Mouse (Mus musculus): ENCODE measurements at regions not wholly inside any gene's neighbourhood (a gene's known extent, or its start where the extent isn't known, plus 50 kb on each side); places are given as distances from the start of the nearest gene placed in this dataset.

DNA sequence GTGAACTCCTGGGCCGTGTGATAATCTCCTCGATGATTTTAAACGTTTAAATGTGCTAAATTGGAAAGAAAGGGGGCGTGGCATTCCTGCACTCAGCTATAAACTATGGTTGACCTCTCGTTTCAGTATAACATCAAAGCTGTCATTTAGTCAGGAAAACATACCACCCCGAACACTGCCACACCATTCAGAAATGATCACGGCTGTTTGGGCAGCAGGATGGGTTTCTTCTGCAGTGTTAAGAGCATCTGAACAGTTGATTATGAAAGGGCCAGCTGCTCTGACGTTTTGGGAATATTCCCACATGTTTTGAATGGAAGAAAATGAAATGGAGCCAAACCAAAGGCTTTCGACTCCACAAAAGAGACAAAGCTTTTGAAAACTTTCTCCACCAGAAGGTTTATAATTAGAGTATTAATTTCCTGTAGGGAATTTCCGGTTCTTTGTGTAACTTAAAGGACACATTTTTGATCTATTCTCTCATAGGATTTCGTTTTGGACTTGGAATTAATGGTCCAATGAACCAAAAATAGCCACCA, 85.5 kb upstream of the Arhgap24 start:
- no peaks in the 10 kb centered on the region for H3K4me1 ChIP-seq (replicated peaks)
- ATAC-seq (ENCODE audit: low FRiP score), result no peak
- no peak overlapping the region for H3K4me3 ChIP-seq
- no peaks in the 10 kb centered on the region for H3K9me3 ChIP-seq
- H3K36me3 ChIP-seq, result no peaks in the 10 kb centered on the region
- H3K9ac ChIP-seq, result no peak overlapping the region
- H3K27ac ChIP-seq, result no peak overlapping the region
- no peaks in the 10 kb centered on the region for H3K27me3 ChIP-seq
- WGBS, result 74% methylated on average over 11 of the region's 11 CpGs
- no peak overlapping the region for H3K4me2 ChIP-seq

DNA sequence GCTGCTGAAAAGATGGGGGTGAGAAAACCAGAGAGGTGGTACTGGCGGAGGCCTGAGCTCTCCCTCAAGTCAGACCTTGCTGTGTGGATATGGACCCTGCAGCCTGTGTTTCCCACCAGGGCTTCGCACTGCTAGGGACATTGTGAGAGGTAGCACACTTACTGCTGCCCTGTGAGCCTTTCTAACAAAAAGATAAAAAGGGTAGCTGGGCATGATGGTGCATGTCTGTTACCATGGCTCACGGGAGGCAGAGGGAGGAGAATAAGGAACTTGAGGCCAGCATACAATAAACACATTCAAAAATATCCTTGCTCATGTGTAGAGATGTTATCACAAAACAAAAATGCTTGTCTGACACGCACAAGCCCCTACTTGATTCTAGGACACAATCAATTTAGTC, 82.2 kb upstream of the Arhgap24 start:
- no peak for ATAC-seq (ENCODE audit: low FRiP score)
- H3K4me2 ChIP-seq, result no peak overlapping the region
- H3K4me3 ChIP-seq, result no peak overlapping the region
- H3K36me3 ChIP-seq, result no peaks in the 10 kb centered on the region
- H3K27me3 ChIP-seq, result no peaks in the 10 kb centered on the region
- 81% methylated on average over 4 of the region's 4 CpGs for WGBS
- H3K9me3 ChIP-seq, result no peaks in the 10 kb centered on the region
- no peak overlapping the region for H3K9ac ChIP-seq
- H3K27ac ChIP-seq, result no peak overlapping the region
- H3K4me1 ChIP-seq (replicated peaks), result no peaks in the 10 kb centered on the region

DNA sequence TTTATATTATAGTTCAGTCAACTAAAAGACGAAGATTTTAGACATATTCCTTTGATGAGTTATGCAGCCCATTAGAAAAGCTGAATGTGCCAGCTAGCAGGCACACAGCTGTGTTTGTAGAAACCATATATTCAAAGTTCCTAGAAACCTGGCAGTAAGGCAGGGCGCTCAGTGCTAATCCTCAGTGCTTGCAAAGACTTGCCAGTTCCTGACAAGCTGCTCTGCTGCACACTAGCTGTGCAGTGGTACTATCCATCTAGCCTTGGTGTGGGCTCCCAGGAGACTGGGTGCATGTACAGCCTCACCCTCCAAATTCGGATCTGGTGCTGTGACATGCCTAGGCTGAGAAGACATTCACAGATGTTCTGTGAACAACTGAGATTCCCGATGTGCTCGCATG, 63.5 kb upstream of the Arhgap24 start:
- no peak for ATAC-seq (ENCODE audit: low FRiP score)
- H3K4me1 ChIP-seq (replicated peaks), result no peaks in the 10 kb centered on the region
- no peaks in the 10 kb centered on the region for H3K27me3 ChIP-seq
- WGBS, result 82% methylated on average over 5 of the region's 5 CpGs
- no peak overlapping the region for H3K4me3 ChIP-seq
- no peak overlapping the region for H3K9ac ChIP-seq
- no peak overlapping the region for H3K27ac ChIP-seq
- H3K36me3 ChIP-seq, result no peaks in the 10 kb centered on the region
- H3K9me3 ChIP-seq, result no peaks in the 10 kb centered on the region
- no peak overlapping the region for H3K4me2 ChIP-seq

DNA sequence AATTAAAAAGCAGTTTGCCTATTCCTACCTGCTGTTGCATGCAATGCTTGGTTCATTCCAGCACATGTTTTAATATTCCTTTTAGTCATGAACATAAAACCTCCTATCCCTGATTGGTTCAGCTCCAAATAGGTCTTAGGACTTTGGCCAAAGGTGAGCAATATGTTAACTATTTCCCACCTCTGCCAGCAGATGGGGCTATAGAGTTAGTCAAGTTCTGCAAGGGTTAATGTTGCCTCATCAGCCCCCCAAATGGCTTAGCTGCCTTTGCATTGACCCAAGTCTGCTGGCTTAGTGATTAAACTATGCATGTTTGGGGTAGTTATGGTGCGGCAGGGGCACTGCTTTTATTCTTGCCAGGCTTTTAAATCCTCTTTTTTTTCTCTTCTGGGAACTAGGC, 62.1 kb upstream of the Arhgap24 start:
- Histone ChIP-seq H3K4me3 (no peak overlapping the region), H3K9ac (no peak overlapping the region), H3K9me3 (no peaks in the 10 kb centered on the region), H3K4me1 (replicated peaks) (no peaks in the 10 kb centered on the region), H3K27ac (no peak overlapping the region), H3K4me2 (no peak overlapping the region), H3K27me3 (no peaks in the 10 kb centered on the region), H3K36me3 (no peaks in the 10 kb centered on the region)
- no peak for ATAC-seq (ENCODE audit: low FRiP score)
- 43% methylated on average over 1 of the region's 1 CpGs for WGBS

DNA sequence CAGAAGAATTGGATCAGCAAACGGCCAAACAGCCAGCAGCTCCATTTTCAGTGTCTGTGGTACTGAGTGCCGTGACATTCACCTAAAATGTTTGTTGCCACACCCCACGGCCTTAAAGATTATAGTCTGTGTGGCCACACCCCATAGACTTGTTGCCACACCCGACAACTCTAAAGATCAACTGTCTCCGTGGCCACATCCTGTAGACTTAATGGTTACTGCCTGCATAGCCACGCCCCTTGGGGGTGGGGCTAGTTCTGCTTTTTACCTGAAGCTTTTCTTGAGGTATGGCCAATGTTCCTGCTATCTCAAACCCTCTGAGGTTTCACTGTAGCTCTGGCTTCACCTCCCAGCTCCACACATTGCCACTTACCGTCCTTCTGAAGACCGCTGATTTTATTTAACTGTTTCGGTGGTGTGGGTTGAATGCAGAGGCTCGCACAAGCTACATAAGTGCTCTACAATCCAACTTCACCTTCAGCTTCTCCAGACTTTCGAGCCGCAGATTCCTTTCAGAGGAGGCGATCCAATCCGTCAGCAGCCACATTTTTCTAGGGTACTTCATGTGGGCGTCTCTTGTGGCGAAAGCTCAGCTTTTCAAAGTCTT, 56.5 kb upstream of the Arhgap24 start:
- H3K27me3 ChIP-seq, result no peaks in the 10 kb centered on the region
- H3K27ac ChIP-seq, result no peak overlapping the region
- H3K9me3 ChIP-seq, result no peaks in the 10 kb centered on the region
- no peak overlapping the region for H3K4me2 ChIP-seq
- H3K4me3 ChIP-seq, result no peak overlapping the region
- WGBS, result 91% methylated on average over 16 of the region's 16 CpGs
- ATAC-seq (ENCODE audit: low FRiP score), result no peak
- H3K36me3 ChIP-seq, result no peaks in the 10 kb centered on the region
- no peaks in the 10 kb centered on the region for H3K4me1 ChIP-seq (replicated peaks)
- H3K9ac ChIP-seq, result no peak overlapping the region

DNA sequence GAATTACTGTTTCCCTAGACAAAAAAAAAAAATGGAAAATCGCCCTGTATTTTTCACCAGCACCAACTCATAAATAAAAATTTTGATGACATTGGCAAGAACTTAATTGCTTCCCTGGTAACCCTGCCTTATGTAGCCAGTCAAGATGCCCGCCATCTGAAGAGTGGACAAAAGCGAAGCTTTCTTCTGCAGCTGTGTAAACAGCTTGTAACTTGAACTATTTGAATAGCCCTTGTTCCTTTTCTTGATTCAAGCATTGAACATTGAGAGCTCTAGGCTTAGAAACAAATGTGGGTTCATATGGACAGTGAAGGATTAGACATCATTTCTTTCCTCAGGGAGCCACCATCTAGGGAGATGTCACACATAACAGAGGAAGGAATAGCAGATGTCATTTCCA, 52.9 kb upstream of the Arhgap24 start:
- Histone ChIP-seq H3K27ac (no peak overlapping the region), H3K4me2 (no peak overlapping the region), H3K36me3 (no peaks in the 10 kb centered on the region), H3K4me1 (replicated peaks) (no peaks in the 10 kb centered on the region), H3K4me3 (no peak overlapping the region), H3K9ac (no peak overlapping the region), H3K9me3 (no peaks in the 10 kb centered on the region), H3K27me3 (no peaks in the 10 kb centered on the region)
- 79% methylated on average over 3 of the region's 3 CpGs for WGBS
- ATAC-seq (ENCODE audit: low FRiP score), result no peak
